Mouse (Mus musculus): ENCODE results near the gene Arl2. TPM values are rescaled to one million over a fixed set of nuclear protein-coding genes. Genes with fewer than 3 reads are reported as not detected.
"Not testable (repeated sequence)": the region's sequence is repeated elsewhere in the genome, so short reads cannot be mapped to it uniquely, and the experiment has no call there.

Arl2 gene
- polyA plus RNA-seq, 1 experiment from 2014 or later, result 103 TPM

DNA sequence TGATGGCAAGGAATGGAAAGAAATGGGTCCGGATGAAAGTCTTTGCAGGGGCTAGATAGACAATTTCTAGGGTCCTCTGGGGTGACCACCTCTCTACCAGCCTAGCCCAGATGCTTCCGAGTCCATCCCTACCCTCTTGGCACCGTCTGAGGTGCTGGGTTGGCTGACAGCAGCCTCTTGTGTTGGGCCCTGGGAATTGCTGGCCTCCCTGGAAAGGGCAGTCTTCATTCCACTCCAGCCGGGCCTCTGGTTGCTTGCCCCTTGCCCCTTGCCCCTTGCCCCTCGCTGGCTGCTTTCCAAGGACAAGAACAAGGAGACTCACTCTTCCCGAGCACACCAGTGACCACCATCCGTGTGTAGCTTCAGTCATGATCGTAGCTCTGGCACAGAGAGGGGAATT, 15.0 kb upstream of the Arl2 start:
- WGBS, result 56% methylated on average over 8 of the region's 8 CpGs
- H3K9me3 ChIP-seq (ENCODE audit: control insufficient read depth, low read length), result no peaks in the 10 kb centered on the region
- H3K36me3 ChIP-seq (ENCODE audit: control insufficient read depth, insufficient read depth, low read length), result no peaks in the 10 kb centered on the region
- no peaks in the 10 kb centered on the region for H3K27me3 ChIP-seq (replicated peaks; ENCODE audit: control insufficient read depth, insufficient read depth, low read length)
- ATAC-seq, result no peak
- H3K4me1 ChIP-seq (ENCODE audit: control insufficient read depth, insufficient read depth, low read length), result no peaks in the 10 kb centered on the region
- no peak overlapping the region for H3K9ac ChIP-seq (ENCODE audit: low read depth, low read length)
- H3K27ac ChIP-seq (ENCODE audit: low read length), result no peak overlapping the region
- H3K4me2 ChIP-seq (ENCODE audit: low read depth, low read length), result no peak overlapping the region
- no peak overlapping the region for H3K4me3 ChIP-seq (ENCODE audit: low read length)

DNA sequence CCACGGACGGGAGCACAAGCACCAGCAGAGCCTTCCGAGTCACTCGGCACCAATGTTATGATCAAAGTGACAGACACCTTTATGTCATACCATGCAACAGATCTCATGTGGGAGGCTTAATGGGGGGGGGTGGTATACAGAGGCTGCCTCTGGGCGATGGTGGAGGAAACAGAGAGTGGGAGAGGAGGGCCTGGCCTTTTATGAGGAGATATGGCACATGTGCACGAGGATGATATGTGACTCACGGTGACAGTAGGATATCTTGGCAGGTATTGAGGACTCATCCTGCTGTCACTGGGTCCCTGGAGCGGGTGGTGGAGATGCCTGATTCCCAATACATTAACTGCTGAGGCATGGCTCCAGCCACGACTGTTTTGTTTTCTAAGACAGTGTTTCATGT, 13.8 kb upstream of the Arl2 start:
- no peak for ATAC-seq
- Histone ChIP-seq H3K27ac (ENCODE audit: low read length) (no peak overlapping the region), H3K9me3 (ENCODE audit: control insufficient read depth, low read length) (no peaks in the 10 kb centered on the region), H3K36me3 (ENCODE audit: control insufficient read depth, insufficient read depth, low read length) (no peaks in the 10 kb centered on the region), H3K4me3 (ENCODE audit: low read length) (no peak overlapping the region), H3K27me3 (replicated peaks; ENCODE audit: control insufficient read depth, insufficient read depth, low read length) (no peaks in the 10 kb centered on the region), H3K4me1 (ENCODE audit: control insufficient read depth, insufficient read depth, low read length) (no peaks in the 10 kb centered on the region), H3K9ac (ENCODE audit: low read depth, low read length) (no peak overlapping the region), H3K4me2 (ENCODE audit: low read depth, low read length) (no peak overlapping the region)
- WGBS, result 79% methylated on average over 9 of the region's 9 CpGs

DNA sequence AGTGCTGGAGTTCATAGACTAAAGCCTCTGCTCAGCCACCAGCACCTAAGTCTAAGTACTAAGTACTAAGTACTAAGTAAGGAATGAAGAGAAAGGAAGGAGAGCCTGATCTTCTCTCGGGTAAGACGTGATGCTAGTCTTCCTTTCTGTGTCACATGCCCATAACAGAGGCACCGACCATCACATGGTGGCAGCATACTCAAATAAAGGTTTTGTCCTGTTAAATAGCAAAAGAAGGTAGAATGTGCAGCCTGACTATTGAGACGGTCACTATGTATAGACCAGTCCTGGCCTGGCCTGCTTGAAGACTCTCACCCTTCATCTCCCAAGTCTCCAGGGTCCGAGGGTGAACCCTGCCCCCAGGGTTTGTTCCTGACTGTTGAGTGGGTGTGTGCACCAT, 3.5 kb upstream of the Arl2 start:
- Histone ChIP-seq H3K4me1 (ENCODE audit: control insufficient read depth, insufficient read depth, low read length) (0 out of 2 replicates have a peak, but pooled peaks cover 3% of the 10 kb centered on the region), H3K4me2 (ENCODE audit: low read depth, low read length) (no peak overlapping the region), H3K9ac (ENCODE audit: low read depth, low read length) (no peak overlapping the region), H3K9me3 (ENCODE audit: control insufficient read depth, low read length) (no peaks in the 10 kb centered on the region), H3K4me3 (ENCODE audit: low read length) (no peak overlapping the region), H3K27me3 (replicated peaks; ENCODE audit: control insufficient read depth, insufficient read depth, low read length) (no peaks in the 10 kb centered on the region), H3K27ac (ENCODE audit: low read length) (no peak overlapping the region), H3K36me3 (ENCODE audit: control insufficient read depth, insufficient read depth, low read length) (no peaks in the 10 kb centered on the region)
- ATAC-seq, result no peak
- WGBS, result 71% methylated on average over 5 of the region's 5 CpGs

DNA sequence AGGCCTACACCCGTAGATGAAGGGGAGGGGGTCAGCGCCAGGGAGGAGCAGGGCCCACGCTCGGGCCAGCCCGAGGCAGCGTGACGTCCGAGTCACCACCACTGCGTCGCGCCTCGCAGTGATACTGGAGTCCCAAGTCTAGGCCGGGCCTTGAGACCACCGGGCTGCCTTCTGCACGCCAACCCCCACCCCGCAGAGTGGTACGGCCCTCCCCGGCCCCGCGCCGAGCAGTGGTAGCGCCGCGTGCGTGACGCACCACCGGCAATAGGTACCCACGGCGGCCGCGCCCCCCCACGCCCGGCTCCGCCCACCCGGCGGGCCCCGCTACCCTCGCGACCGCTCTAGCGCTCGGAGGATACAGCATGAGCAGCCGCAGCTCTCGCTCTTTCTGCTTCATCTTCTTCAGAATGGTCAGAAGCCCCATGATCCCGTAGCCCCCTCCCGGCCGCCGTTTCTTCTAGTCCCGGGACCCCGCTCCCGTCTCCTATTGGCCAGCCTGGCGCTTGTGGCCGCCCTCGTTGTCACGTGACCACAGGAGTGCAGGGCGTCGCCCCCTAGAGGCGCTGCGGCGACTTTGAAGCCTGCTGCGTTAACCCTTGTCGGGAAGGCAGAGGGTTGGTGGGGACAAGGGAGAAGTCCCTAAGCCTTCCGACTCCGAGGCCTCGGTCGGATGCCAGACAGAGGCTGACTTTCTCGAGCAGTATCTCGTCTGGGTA, 512 bp downstream of the Arl2 start, which contains the start of gene Batf2:
Gene Batf2, plus strand, starts transcription at position 306 of the 716 bp plus-strand sequence.
- Histone ChIP-seq H3K9ac (ENCODE audit: low read depth, low read length) (peak within 1 kb of the TSS; percentile 86), H3K27me3 (replicated peaks; ENCODE audit: control insufficient read depth, insufficient read depth, low read length) (no peaks in the 10 kb centered on the region), H3K36me3 (ENCODE audit: control insufficient read depth, insufficient read depth, low read length) (peaks cover 4% of the 10 kb centered on the region; the same call in 1 of the 2 replicates), H3K4me3 (ENCODE audit: low read length) (peak within 1 kb of the TSS; percentile 75), H3K4me1 (ENCODE audit: control insufficient read depth, insufficient read depth, low read length) (0 out of 2 replicates have a peak, but pooled peaks cover 3% of the 10 kb centered on the region), H3K27ac (ENCODE audit: low read length) (peak within 1 kb of the TSS; percentile 93), H3K9me3 (ENCODE audit: control insufficient read depth, low read length) (no peaks in the 10 kb centered on the region), H3K4me2 (ENCODE audit: low read depth, low read length) (peak within 1 kb of the TSS; percentile 83)
- peak; percentile 95 for ATAC-seq
- under 1% methylated on average over 68 of the region's 68 CpGs for WGBS

DNA sequence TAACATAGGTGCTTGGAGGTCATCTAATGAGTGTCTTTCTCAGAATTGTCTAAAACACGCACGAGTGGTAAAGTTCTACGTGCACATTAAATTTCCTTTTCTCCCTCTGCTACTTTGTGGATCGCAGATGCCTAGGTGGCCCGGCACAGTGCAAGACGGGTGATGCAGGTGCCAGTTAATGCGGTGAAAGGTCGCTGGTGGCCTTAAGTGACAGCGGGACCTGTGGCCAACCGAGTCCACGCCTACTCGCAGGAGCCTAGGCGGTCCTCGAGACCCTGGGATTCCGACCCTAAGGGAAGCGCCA, 1.0 kb downstream of the Arl2 start:
- no peak for ATAC-seq
- H3K4me2 ChIP-seq (ENCODE audit: low read depth, low read length), result peak overlapping the region; percentile 83
- WGBS, result 3% methylated on average over 16 of the region's 16 CpGs

DNA sequence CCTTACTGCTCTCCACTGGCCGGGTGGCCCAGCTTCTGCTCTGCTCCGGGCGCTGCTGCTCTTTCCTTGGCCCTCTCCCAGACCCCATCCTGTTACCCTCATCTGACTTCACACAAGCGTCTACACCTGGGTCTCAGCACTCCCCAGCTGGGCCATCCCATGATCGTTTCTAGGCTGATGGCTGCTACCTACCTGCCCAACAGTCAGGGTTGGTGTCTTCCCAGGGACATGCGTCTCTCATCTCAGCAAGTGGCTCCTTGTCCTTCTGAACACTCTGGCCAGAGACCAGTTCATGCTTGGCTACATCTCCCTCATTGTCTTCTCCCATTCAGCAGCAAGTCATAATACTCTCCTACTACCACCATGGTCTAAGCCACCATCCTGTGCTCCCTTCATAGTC, 1.6 kb downstream of the Arl2 start:
- Histone ChIP-seq H3K9me3 (ENCODE audit: control insufficient read depth, low read length) (no peaks in the 10 kb centered on the region), H3K36me3 (ENCODE audit: control insufficient read depth, insufficient read depth, low read length) (peaks cover 7% of the 10 kb centered on the region; the same call in 1 of the 2 replicates), H3K4me1 (ENCODE audit: control insufficient read depth, insufficient read depth, low read length) (0 out of 2 replicates have a peak, but pooled peaks cover 3% of the 10 kb centered on the region), H3K9ac (ENCODE audit: low read depth, low read length) (peak overlapping the region; percentile 86; the same call in 1 of the 2 replicates), H3K27me3 (replicated peaks; ENCODE audit: control insufficient read depth, insufficient read depth, low read length) (no peaks in the 10 kb centered on the region), H3K27ac (ENCODE audit: low read length) (no peak overlapping the region), H3K4me3 (ENCODE audit: low read length) (no peak overlapping the region; the same call in 1 of the 2 replicates), H3K4me2 (ENCODE audit: low read depth, low read length) (peak overlapping the region; percentile 83; the same call in 1 of the 2 replicates)
- ATAC-seq, result no peak
- WGBS, result 97% methylated on average over 6 of the region's 6 CpGs

More for the DNA sequence above, 1.0 kb downstream of the Arl2 start:
- peak overlapping the region; percentile 75 for H3K4me3 ChIP-seq (ENCODE audit: low read length)
- H3K36me3 ChIP-seq (ENCODE audit: control insufficient read depth, insufficient read depth, low read length), result peaks cover 7% of the 10 kb centered on the region; the same call in 1 of the 2 replicates
- H3K9ac ChIP-seq (ENCODE audit: low read depth, low read length), result peak overlapping the region; percentile 86
- H3K27ac ChIP-seq (ENCODE audit: low read length), result peak overlapping the region; percentile 93
- H3K4me1 ChIP-seq (ENCODE audit: control insufficient read depth, insufficient read depth, low read length), result 0 out of 2 replicates have a peak, but pooled peaks cover 3% of the 10 kb centered on the region
- no peaks in the 10 kb centered on the region for H3K9me3 ChIP-seq (ENCODE audit: control insufficient read depth, low read length)
- no peaks in the 10 kb centered on the region for H3K27me3 ChIP-seq (replicated peaks; ENCODE audit: control insufficient read depth, insufficient read depth, low read length)

DNA sequence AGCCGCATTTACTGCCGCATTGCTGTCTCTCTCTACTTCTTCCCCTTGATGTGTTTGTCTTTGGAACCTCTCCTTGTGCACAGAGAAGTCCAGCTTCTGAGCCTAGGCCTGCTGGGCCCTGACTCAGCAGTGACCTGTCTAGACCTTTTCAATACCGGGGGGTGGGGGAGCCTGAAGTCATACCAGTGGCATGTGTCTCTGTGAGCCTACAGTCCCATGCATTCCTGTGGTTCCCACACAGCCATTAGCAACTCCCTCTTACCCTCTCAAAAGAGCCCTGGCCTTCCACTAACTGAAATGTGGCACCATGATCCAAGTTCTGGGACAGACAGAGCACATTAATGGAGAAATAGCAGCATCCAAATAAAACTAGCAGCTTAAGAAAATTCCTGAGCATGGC, 5.0 kb downstream of the Arl2 start:
- H3K27me3 ChIP-seq (replicated peaks; ENCODE audit: control insufficient read depth, insufficient read depth, low read length), result no peaks in the 10 kb centered on the region
- H3K4me2 ChIP-seq (ENCODE audit: low read depth, low read length), result no peak overlapping the region
- no peaks in the 10 kb centered on the region for H3K9me3 ChIP-seq (ENCODE audit: control insufficient read depth, low read length)
- H3K9ac ChIP-seq (ENCODE audit: low read depth, low read length), result no peak overlapping the region
- H3K4me1 ChIP-seq (ENCODE audit: control insufficient read depth, insufficient read depth, low read length), result 0 out of 2 replicates have a peak, but pooled peaks cover 3% of the 10 kb centered on the region
- H3K4me3 ChIP-seq (ENCODE audit: low read length), result no peak overlapping the region
- H3K36me3 ChIP-seq (ENCODE audit: control insufficient read depth, insufficient read depth, low read length), result peaks cover 7% of the 10 kb centered on the region; the same call in 1 of the 2 replicates
- 80% methylated on average over 3 of the region's 3 CpGs for WGBS
- ATAC-seq, result no peak
- H3K27ac ChIP-seq (ENCODE audit: low read length), result no peak overlapping the region

DNA sequence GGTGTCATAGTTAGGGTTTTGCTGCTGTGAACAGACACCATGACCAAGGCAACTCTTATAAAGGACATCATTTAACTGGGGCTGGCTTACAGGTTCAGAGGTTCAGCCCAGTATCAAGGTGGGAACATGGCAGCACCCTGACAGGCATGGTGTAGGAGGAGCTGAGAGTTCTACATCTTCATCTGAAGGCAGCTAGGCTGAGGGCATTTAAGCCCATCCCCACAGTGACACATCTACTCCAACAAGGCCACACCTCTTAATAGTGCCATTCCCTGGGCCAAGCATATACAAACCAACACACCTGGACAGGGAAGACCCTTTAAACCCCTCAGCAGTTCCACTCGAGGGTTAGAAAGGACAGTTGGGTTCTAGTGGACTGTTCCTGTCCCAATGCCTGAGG, 8.2 kb downstream of the Arl2 start:
- ATAC-seq; H3K4me1 ChIP-seq (ENCODE audit: control insufficient read depth, insufficient read depth, low read length); H3K4me3 ChIP-seq (ENCODE audit: low read length); H3K27me3 ChIP-seq (replicated peaks; ENCODE audit: control insufficient read depth, insufficient read depth, low read length); H3K9me3 ChIP-seq (ENCODE audit: control insufficient read depth, low read length); H3K4me2 ChIP-seq (ENCODE audit: low read depth, low read length); H3K9ac ChIP-seq (ENCODE audit: low read depth, low read length); H3K27ac ChIP-seq (ENCODE audit: low read length); H3K36me3 ChIP-seq (ENCODE audit: control insufficient read depth, insufficient read depth, low read length): not testable (repeated sequence)
- 40% methylated on average over 1 of the region's 1 CpGs for WGBS

DNA sequence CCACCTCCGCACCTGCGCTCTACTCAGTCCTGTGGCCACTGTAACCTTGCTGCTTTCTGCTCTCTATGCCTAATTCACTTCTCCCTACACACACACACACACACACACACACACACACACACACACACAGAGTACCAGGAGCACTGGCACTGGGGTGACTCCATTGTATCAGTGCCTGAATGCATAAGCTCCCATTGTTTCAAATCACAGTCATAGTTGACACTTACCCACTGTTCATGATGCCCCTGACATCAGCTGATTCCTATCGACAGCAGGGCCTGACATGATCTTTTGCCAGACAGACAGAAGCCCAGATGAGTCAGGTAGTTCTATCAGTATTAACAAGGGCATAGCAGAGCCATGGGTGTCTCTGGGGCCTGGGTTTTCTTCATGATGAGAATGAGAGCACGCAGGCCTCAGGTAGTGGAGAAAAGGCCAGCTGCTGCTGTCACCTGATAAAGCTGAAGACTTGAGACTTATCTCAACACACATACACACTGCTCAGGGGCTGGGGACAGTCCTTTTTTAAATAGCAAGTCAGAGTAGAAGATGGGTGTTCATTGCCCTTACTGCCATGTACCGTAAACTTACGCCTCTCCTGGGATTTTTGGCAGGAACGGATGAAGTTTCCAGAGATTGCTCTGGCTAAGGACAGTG, 9.0 kb downstream of the Arl2 start:
- H3K4me2 ChIP-seq (ENCODE audit: low read depth, low read length), result no peak overlapping the region
- no peak overlapping the region for H3K4me3 ChIP-seq (ENCODE audit: low read length)
- no peak overlapping the region for H3K27ac ChIP-seq (ENCODE audit: low read length)
- peaks cover 4% of the 10 kb centered on the region; the same call in 1 of the 2 replicates for H3K36me3 ChIP-seq (ENCODE audit: control insufficient read depth, insufficient read depth, low read length)
- H3K4me1 ChIP-seq (ENCODE audit: control insufficient read depth, insufficient read depth, low read length), result no peaks in the 10 kb centered on the region; the same call in 1 of the 2 replicates
- ATAC-seq, result no peak
- H3K9ac ChIP-seq (ENCODE audit: low read depth, low read length), result no peak overlapping the region
- WGBS, result 86% methylated on average over 7 of the region's 7 CpGs
- no peaks in the 10 kb centered on the region for H3K27me3 ChIP-seq (replicated peaks; ENCODE audit: control insufficient read depth, insufficient read depth, low read length)
- H3K9me3 ChIP-seq (ENCODE audit: control insufficient read depth, low read length), result no peaks in the 10 kb centered on the region
